Mouse (Mus musculus): ENCODE measurements around the gene Preb.

Gene Preb

DNA sequence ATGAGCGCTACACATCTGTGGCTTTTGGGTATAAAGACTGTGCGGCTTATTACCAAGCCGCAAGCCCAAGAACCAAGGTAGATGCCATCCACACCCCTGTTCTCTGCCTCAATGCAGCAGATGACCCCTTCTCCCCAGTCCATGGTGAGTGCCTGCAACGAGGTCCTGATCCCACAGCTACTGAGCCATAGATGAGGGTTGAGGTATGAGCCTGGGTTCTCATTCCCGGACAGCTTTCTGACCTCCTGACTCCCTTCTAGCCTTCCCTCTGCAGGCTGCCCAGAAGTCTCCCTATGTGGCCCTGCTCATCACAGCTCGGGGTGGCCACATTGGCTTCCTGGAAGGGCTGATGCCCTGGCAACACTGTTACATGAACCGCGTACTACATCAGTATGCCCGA, 5.6 kb downstream of the Preb start:
- DNase-seq (ENCODE audit: low read depth), result no peak

DNA sequence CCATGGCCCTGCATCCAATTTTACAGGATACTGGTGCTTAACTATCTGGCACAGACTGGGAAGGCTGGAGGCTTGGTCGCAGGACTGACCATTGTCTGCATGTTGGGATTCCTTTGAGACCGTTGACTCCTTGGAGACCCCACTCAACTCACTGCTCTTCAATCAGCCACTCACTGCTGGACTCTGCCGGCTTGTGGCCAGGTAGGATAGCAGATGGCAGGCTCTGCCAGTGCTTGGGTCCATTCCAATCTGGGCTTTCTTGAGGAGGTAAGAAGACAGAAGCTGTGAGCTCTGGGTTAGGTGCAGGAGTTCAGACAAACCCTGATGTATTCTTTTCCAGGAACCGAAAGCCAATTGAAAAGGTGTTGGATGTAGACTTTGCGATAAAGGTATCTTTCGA, 6.1 kb downstream of the Preb start:
- DNase-seq (ENCODE audit: low read depth), result no peak

- no peak for DNase-seq (ENCODE audit: low read depth)
Observed at GRCm38 (mm10) chr5:30952551-30952950, 7.6 kb downstream of the Preb start.

DNA sequence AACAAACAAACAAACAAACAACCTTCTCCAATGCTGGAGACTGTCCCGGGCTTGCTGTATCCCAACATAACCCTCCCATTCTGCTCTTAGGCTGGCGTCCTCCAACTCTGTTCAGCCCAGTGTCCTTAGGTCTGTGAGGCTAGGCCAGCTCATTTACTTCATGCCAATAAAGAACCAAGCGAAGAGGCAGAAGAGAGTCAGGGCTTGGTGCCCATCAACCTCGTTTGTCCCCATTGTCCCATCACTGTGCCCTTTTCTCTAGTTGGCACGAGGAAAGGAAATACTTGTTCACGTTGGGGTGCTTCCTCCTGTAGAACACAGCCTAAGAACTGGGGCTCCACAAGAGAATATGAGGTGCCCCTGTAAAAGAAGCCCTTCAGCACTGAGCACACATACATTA, 8.5 kb downstream of the Preb start:
- DNase-seq (ENCODE audit: low read depth), result no peak

- DNase-seq (ENCODE audit: low read depth), result no peak
Observed at GRCm38 (mm10) chr5:30950922-30951321, 9.2 kb downstream of the Preb start.

- DNase-seq (ENCODE audit: low read depth), result no peak
Observed at GRCm38 (mm10) chr5:30950451-30950850, 9.7 kb downstream of the Preb start.

GRCm38 (mm10) chr5:30949654-30950326, 10.4 kb downstream of the Preb start:
- DNase-seq (ENCODE audit: low read depth), result peak; percentile 80

DNA sequence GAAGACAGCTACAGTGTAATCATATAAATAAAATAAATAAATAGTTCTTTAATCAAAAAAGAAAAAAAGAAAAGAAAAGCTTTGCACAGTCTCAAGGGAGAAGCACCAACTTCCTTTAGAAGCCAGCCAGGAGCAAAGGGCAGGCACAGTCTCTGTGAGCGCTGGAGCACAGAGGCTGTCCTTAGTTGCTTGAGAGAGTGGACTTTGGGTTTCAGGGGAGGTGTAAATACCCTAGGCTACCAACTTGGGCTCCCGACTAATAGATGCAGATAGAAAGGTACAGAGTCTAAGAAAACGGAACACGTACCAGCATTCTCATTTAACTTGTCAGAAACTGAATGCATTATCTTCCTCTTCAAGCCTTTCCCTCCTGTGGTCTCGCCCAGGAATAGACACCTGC, 11.5 kb downstream of the Preb start:
- no peak for DNase-seq (ENCODE audit: low read depth)

- DNase-seq (ENCODE audit: low read depth), result no peak
Observed at GRCm38 (mm10) chr5:30944956-30945781, 15.0 kb downstream of the Preb start, which contains the start of gene Cgref1. Gene Cgref1, minus strand, starts transcription at chr5:30945591.

- DNase-seq (ENCODE audit: low read depth), result no peak
Observed at GRCm38 (mm10) chr5:30944344-30944743, 15.8 kb downstream of the Preb start.

- DNase-seq (ENCODE audit: low read depth), result no peak
Observed at GRCm38 (mm10) chr5:30943004-30943403, 17.2 kb downstream of the Preb start.

GRCm38 (mm10) chr5:30934725-30935461, 25.3 kb downstream of the Preb start:
- DNase-seq (ENCODE audit: low read depth), result no peak

GRCm38 (mm10) chr5:30933705-30934104, 26.5 kb downstream of the Preb start:
- no peak for DNase-seq (ENCODE audit: low read depth)

- DNase-seq (ENCODE audit: low read depth), result no peak
Observed at GRCm38 (mm10) chr5:30931378-30931777, 28.8 kb downstream of the Preb start.

DNA sequence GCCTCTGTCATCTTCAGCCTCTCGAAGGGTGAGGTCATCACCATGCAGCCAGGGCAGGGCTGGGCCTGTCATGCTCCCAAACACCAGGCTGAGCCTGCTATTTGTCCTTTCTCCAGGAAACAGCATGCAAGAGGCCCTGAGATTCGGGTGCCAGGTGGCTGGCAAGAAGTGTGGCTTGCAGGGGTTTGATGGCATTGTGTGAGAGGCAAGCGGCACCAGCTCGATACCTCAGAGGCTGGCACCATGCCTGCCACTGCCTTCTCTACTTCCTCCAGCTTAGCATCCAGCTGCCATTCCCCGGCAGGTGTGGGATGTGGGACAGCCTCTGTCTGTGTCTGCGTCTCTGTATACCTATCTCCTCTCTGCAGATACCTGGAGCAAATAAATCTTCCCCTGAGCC, 29.3 kb downstream of the Preb start:
- no peak for DNase-seq (ENCODE audit: low read depth)

GRCm38 (mm10) chr5:30930121-30930520, 30.0 kb downstream of the Preb start:
- no peak for DNase-seq (ENCODE audit: low read depth)

DNA sequence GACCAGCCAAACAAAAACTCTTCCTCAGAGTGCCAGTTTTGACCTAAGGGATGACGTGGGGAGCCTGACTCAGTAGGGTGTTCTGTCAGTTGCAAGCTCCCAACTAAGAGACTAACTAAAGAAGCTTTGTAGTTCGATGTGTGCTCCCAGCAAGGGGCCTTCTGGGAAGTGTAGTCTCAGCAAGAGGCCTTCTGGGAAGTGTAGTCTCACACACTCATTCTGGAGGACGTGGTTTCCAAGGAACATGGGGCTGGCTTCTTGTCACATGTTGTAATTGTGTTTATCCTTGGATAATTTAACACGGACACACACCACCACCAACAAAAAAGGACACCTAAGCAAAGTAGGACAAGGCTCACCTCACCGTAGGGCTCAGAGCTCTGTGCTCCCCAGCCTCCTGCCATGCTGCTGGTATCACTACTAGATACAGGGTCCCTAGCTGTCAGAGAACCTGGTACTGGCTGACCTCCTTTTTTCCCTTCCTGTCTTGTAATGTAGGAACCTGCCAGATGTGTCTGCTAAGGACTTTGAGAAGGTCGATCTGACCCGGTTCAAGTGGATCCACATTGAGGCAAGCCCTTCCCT, 32.1 kb downstream of the Preb start:
- no peak for DNase-seq (ENCODE audit: low read depth)

DNA sequence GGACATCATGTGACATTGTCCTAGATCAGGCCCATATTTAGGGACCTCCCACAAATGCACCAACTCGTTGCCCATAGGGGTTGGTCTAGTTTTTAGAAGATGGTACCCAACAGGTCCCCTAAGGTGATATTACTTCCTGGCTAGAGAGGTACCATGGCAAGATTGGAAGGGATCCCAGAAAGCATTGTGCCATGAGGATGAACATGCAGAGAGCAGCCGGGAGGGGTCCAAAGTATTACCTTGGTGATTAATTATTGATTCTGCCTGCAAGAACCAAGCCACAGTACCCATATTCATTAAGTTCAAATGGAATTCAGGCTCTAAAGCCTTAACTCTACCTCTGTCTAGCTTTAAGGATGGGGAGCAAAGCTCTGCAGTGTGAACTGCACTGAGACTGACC, 34.1 kb downstream of the Preb start:
- no peak for DNase-seq (ENCODE audit: low read depth)

GRCm38 (mm10) chr5:30925217-30925616, 34.9 kb downstream of the Preb start:
- no peak for DNase-seq (ENCODE audit: low read depth)

- no peak for DNase-seq (ENCODE audit: low read depth)
Observed at GRCm38 (mm10) chr5:30924614-30925013, 35.5 kb downstream of the Preb start.

GRCm38 (mm10) chr5:30923119-30923518, 37.0 kb downstream of the Preb start:
- DNase-seq (ENCODE audit: low read depth), result no peak

DNA sequence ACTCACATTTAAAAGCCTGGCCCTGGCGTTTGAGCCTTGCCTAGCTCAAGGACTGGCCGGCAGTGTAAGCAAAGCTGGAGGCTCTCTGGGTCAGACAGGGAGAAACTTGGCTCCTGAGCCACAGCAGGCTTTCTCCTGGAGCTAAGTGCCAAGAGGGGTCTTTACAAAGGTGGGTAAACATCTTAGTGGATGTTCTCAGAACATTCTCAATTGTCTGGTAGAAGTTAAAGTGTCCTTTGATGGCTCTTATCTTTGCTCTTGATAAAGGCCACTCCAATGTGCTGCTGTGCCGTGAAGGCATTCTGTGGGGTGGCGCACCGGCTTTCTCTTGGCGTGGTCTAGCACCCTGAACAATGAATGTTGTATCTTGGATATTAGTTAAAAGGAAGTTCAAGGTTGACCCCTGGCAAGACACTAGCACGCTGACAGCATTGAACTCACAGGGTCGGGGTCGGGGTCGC, 37.5 kb downstream of the Preb start:
- DNase-seq (ENCODE audit: low read depth), result no peak

All from c-Kit-positive CD71-negative TER-119-negative erythroid progenitor cells, embryonic 14.5 days (primary cell).